Mouse (Mus musculus): ENCODE measurements at regions not wholly inside any gene's neighbourhood (a gene's known extent, or its start where the extent isn't known, plus 50 kb on each side); places are given as distances from the start of the nearest gene placed in this dataset.
A peak's percentile ranks its signal among the peaks of the same experiment; 100 is the strongest.

- Histone ChIP-seq H3K4me3 (ENCODE audit: low read length) (no peak overlapping the region), H3K36me3 (ENCODE audit: control insufficient read depth, insufficient read depth) (no peaks in the 10 kb centered on the region), H3K9ac (ENCODE audit: low read length) (no peak overlapping the region), H3K27ac (ENCODE audit: low read length) (no peak overlapping the region), H3K4me2 (ENCODE audit: low read depth, low read length) (no peak overlapping the region), H3K27me3 (ENCODE audit: control insufficient read depth, insufficient read depth, low read length) (no peaks in the 10 kb centered on the region), H3K9me3 (replicated peaks; ENCODE audit: control insufficient read depth, low read length) (no peaks in the 10 kb centered on the region), H3K4me1 (ENCODE audit: control insufficient read depth, insufficient read depth, low read length) (no peaks in the 10 kb centered on the region)
- 47% methylated on average over 2 of the region's 2 CpGs for WGBS
- ATAC-seq (replicated peaks; ENCODE audit: extremely low read depth, insufficient read depth, low FRiP score): no peak
Measured at GRCm38 (mm10) chr9:89532435-89532834, 90.5 kb downstream of the Minar1 start.

- no peak overlapping the region for H3K9ac ChIP-seq (ENCODE audit: low read length)
- no peak overlapping the region for H3K27ac ChIP-seq (ENCODE audit: low read length)
- no peak overlapping the region for H3K4me2 ChIP-seq (ENCODE audit: low read depth, low read length)
- no peaks in the 10 kb centered on the region for H3K9me3 ChIP-seq (replicated peaks; ENCODE audit: control insufficient read depth, low read length)
- H3K4me1 ChIP-seq (ENCODE audit: control insufficient read depth, insufficient read depth, low read length): no peaks in the 10 kb centered on the region
- no peak for ATAC-seq (replicated peaks; ENCODE audit: extremely low read depth, insufficient read depth, low FRiP score)
- WGBS: 90% methylated on average over 1 of the region's 1 CpGs
- H3K36me3 ChIP-seq (ENCODE audit: control insufficient read depth, insufficient read depth): no peaks in the 10 kb centered on the region
- H3K4me3 ChIP-seq (ENCODE audit: low read length): no peak overlapping the region
- H3K27me3 ChIP-seq (ENCODE audit: control insufficient read depth, insufficient read depth, low read length): no peaks in the 10 kb centered on the region
Measured at GRCm38 (mm10) chr9:89524137-89524536, 98.8 kb downstream of the Minar1 start.

GRCm38 (mm10) chr9:89523705-89524104, 99.2 kb downstream of the Minar1 start:
- H3K9me3 ChIP-seq (replicated peaks; ENCODE audit: control insufficient read depth, low read length): no peaks in the 10 kb centered on the region
- no peaks in the 10 kb centered on the region for H3K27me3 ChIP-seq (ENCODE audit: control insufficient read depth, insufficient read depth, low read length)
- H3K36me3 ChIP-seq (ENCODE audit: control insufficient read depth, insufficient read depth): no peaks in the 10 kb centered on the region
- H3K4me2 ChIP-seq (ENCODE audit: low read depth, low read length): no peak overlapping the region
- H3K4me1 ChIP-seq (ENCODE audit: control insufficient read depth, insufficient read depth, low read length): no peaks in the 10 kb centered on the region
- WGBS: 65% methylated on average over 3 of the region's 3 CpGs
- H3K4me3 ChIP-seq (ENCODE audit: low read length): no peak overlapping the region
- H3K27ac ChIP-seq (ENCODE audit: low read length): no peak overlapping the region
- no peak overlapping the region for H3K9ac ChIP-seq (ENCODE audit: low read length)
- no peak for ATAC-seq (replicated peaks; ENCODE audit: extremely low read depth, insufficient read depth, low FRiP score)

GRCm38 (mm10) chr9:89508407-89509101, 114.4 kb downstream of the Minar1 start:
- H3K9ac ChIP-seq (ENCODE audit: low read length): no peak overlapping the region
- no peak overlapping the region for H3K27ac ChIP-seq (ENCODE audit: low read length)
- H3K9me3 ChIP-seq (replicated peaks; ENCODE audit: control insufficient read depth, low read length): no peaks in the 10 kb centered on the region
- no peaks in the 10 kb centered on the region for H3K4me1 ChIP-seq (ENCODE audit: control insufficient read depth, insufficient read depth, low read length)
- ATAC-seq (replicated peaks; ENCODE audit: extremely low read depth, insufficient read depth, low FRiP score): 0 out of 2 replicates have a peak, but pooled peaks have one; percentile 4
- 75% methylated on average over 6 of the region's 6 CpGs for WGBS
- H3K4me3 ChIP-seq (ENCODE audit: low read length): no peak overlapping the region
- H3K27me3 ChIP-seq (ENCODE audit: control insufficient read depth, insufficient read depth, low read length): no peaks in the 10 kb centered on the region
- no peaks in the 10 kb centered on the region for H3K36me3 ChIP-seq (ENCODE audit: control insufficient read depth, insufficient read depth)
- no peak overlapping the region for H3K4me2 ChIP-seq (ENCODE audit: low read depth, low read length)

GRCm38 (mm10) chr9:89502083-89502482, 120.8 kb downstream of the Minar1 start:
- WGBS: 80% methylated on average over 2 of the region's 2 CpGs
- Histone ChIP-seq H3K9ac (ENCODE audit: low read length) (no peak overlapping the region), H3K4me2 (ENCODE audit: low read depth, low read length) (no peak overlapping the region), H3K4me1 (ENCODE audit: control insufficient read depth, insufficient read depth, low read length) (no peaks in the 10 kb centered on the region), H3K36me3 (ENCODE audit: control insufficient read depth, insufficient read depth) (no peaks in the 10 kb centered on the region), H3K4me3 (ENCODE audit: low read length) (no peak overlapping the region), H3K9me3 (replicated peaks; ENCODE audit: control insufficient read depth, low read length) (no peaks in the 10 kb centered on the region), H3K27me3 (ENCODE audit: control insufficient read depth, insufficient read depth, low read length) (no peaks in the 10 kb centered on the region), H3K27ac (ENCODE audit: low read length) (no peak overlapping the region)
- no peak for ATAC-seq (replicated peaks; ENCODE audit: extremely low read depth, insufficient read depth, low FRiP score)

GRCm38 (mm10) chr9:89497399-89497749, 125.6 kb downstream of the Minar1 start:
- Histone ChIP-seq H3K4me3 (ENCODE audit: low read length) (no peak overlapping the region), H3K4me2 (ENCODE audit: low read depth, low read length) (no peak overlapping the region; the same call in 1 of the 2 replicates), H3K9ac (ENCODE audit: low read length) (no peak overlapping the region), H3K9me3 (replicated peaks; ENCODE audit: control insufficient read depth, low read length) (no peaks in the 10 kb centered on the region), H3K27me3 (ENCODE audit: control insufficient read depth, insufficient read depth, low read length) (no peaks in the 10 kb centered on the region), H3K4me1 (ENCODE audit: control insufficient read depth, insufficient read depth, low read length) (no peaks in the 10 kb centered on the region), H3K36me3 (ENCODE audit: control insufficient read depth, insufficient read depth) (no peaks in the 10 kb centered on the region), H3K27ac (ENCODE audit: low read length) (no peak overlapping the region)
- no peak for ATAC-seq (replicated peaks; ENCODE audit: extremely low read depth, insufficient read depth, low FRiP score)
- 35% methylated on average over 7 of the region's 7 CpGs for WGBS

GRCm38 (mm10) chr9:89496729-89497398, 126.1 kb downstream of the Minar1 start:
- Histone ChIP-seq H3K36me3 (ENCODE audit: control insufficient read depth, insufficient read depth) (no peaks in the 10 kb centered on the region), H3K4me3 (ENCODE audit: low read length) (no peak overlapping the region), H3K9ac (ENCODE audit: low read length) (no peak overlapping the region), H3K27me3 (ENCODE audit: control insufficient read depth, insufficient read depth, low read length) (no peaks in the 10 kb centered on the region), H3K4me2 (ENCODE audit: low read depth, low read length) (no peak overlapping the region; the same call in 1 of the 2 replicates), H3K27ac (ENCODE audit: low read length) (no peak overlapping the region), H3K4me1 (ENCODE audit: control insufficient read depth, insufficient read depth, low read length) (no peaks in the 10 kb centered on the region), H3K9me3 (replicated peaks; ENCODE audit: control insufficient read depth, low read length) (no peaks in the 10 kb centered on the region)
- ATAC-seq (replicated peaks; ENCODE audit: extremely low read depth, insufficient read depth, low FRiP score): no peak
- 59% methylated on average over 14 of the region's 14 CpGs for WGBS

- no peaks in the 10 kb centered on the region for H3K36me3 ChIP-seq (ENCODE audit: control insufficient read depth, insufficient read depth)
- WGBS: 84% methylated on average over 4 of the region's 4 CpGs
- no peaks in the 10 kb centered on the region for H3K4me1 ChIP-seq (ENCODE audit: control insufficient read depth, insufficient read depth, low read length)
- H3K27ac ChIP-seq (ENCODE audit: low read length): no peak overlapping the region
- no peak overlapping the region for H3K4me3 ChIP-seq (ENCODE audit: low read length)
- no peaks in the 10 kb centered on the region for H3K27me3 ChIP-seq (ENCODE audit: control insufficient read depth, insufficient read depth, low read length)
- no peak overlapping the region for H3K4me2 ChIP-seq (ENCODE audit: low read depth, low read length)
- no peak for ATAC-seq (replicated peaks; ENCODE audit: extremely low read depth, insufficient read depth, low FRiP score)
- H3K9me3 ChIP-seq (replicated peaks; ENCODE audit: control insufficient read depth, low read length): no peaks in the 10 kb centered on the region
- no peak overlapping the region for H3K9ac ChIP-seq (ENCODE audit: low read length)
Measured at GRCm38 (mm10) chr9:89487601-89488000, 135.3 kb downstream of the Minar1 start.

GRCm38 (mm10) chr9:89479406-89479805, 143.5 kb downstream of the Minar1 start:
- Histone ChIP-seq H3K36me3 (ENCODE audit: control insufficient read depth, insufficient read depth) (no peaks in the 10 kb centered on the region), H3K4me1 (ENCODE audit: control insufficient read depth, insufficient read depth, low read length) (no peaks in the 10 kb centered on the region), H3K4me3 (ENCODE audit: low read length) (no peak overlapping the region), H3K9ac (ENCODE audit: low read length) (no peak overlapping the region), H3K27me3 (ENCODE audit: control insufficient read depth, insufficient read depth, low read length) (no peaks in the 10 kb centered on the region), H3K4me2 (ENCODE audit: low read depth, low read length) (no peak overlapping the region), H3K27ac (ENCODE audit: low read length) (no peak overlapping the region), H3K9me3 (replicated peaks; ENCODE audit: control insufficient read depth, low read length) (no peaks in the 10 kb centered on the region)
- WGBS: 61% methylated on average over 3 of the region's 3 CpGs
- no peak for ATAC-seq (replicated peaks; ENCODE audit: extremely low read depth, insufficient read depth, low FRiP score)
